Mouse (Mus musculus): ENCODE measurements around the gene Slc12a1.

GRCm38 (mm10) chr2:125152388-125152787 is at the start of gene Slc12a1:
- TF ChIP-seq POLR2A (IDR thresholded peaks at IDR 0.05; ENCODE audit: borderline replicate concordance, low read depth, low read length) = no peak
- no peak for TF ChIP-seq CTCF (IDR thresholded peaks at IDR 0.05; ENCODE audit: low read depth, low read length)

All from bone marrow macrophage, adult 2 months (primary cell).